Comparison of ENCODE assay signal across 19 mouse cellular contexts in the genomic region with DNA sequence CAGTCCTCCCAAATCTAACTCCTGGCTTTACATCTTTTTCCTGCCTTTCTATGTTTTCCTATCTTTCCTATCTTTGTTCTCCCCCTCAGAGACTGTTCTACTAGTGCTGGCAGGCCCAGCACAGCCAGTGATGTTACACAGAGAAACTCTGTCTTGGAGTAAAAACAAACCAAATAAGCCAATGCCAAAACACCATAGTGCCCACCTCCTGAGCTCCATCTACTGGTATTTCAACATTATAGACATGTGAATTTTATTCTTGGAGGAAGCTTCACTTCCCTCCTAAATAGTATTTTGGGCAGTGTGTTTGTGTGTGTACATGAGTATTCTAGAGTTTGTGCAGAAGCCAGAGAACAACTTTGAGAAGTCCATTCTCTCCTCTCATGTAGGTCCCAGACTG.
DNase-seq lines count a peak whose midpoint lies in the region; ATAC-seq and TF ChIP-seq lines count a peak whose summit lies in the region.
"Had no signal": no experiment of that assay in that cellular context is flagged by ENCODE, and none has a peak within 500 bp of the region (broad histone marks: within the 10 kb centered on the region; RNA-seq: fewer than 3 reads in every experiment).

No protein-coding gene starts in this region.

- no peaks in the 10 kb centered on the region for H3K9me3 ChIP-seq in forebrain, embryonic 14.5 days (replicated peaks; ENCODE audit: control insufficient read depth, low read length)
- H3K9me3 ChIP-seq in forebrain, embryonic 13.5 days (replicated peaks), result no peaks in the 10 kb centered on the region
- H3K9me3 ChIP-seq: limb, embryonic 15.5 days; midbrain, embryonic 10.5 days; stomach, embryonic 15.5 days had no signal

- H3K27me3 ChIP-seq in forebrain, embryonic 14.5 days (replicated peaks; ENCODE audit: control insufficient read depth, insufficient read depth, low read length), result no peaks in the 10 kb centered on the region
- H3K27me3 ChIP-seq in forebrain, embryonic 13.5 days, result no peaks in the 10 kb centered on the region
- H3K27me3 ChIP-seq: limb, embryonic 15.5 days; stomach, embryonic 15.5 days had no signal

- no peak overlapping the region for H3K27ac ChIP-seq in forebrain, embryonic 14.5 days (ENCODE audit: low read depth, low read length)
- no peak overlapping the region for H3K27ac ChIP-seq in forebrain, embryonic 13.5 days
- no peak overlapping the region for H3K27ac ChIP-seq in layer of hippocampus, adult 2 months
- H3K27ac ChIP-seq in bone marrow, adult 2 months (ENCODE audit: control insufficient read depth, insufficient read depth, low read depth, low read length, poor library complexity), result peak overlapping the region; percentile 55; the same call in 1 of the 2 replicates
- H3K27ac ChIP-seq: limb, embryonic 15.5 days; midbrain, embryonic 10.5 days; stomach, embryonic 15.5 days had no signal

- peak; percentile 16 for DNase-seq in forebrain, embryonic 14.5 days (ENCODE audit: low spot score)
- no peak for DNase-seq in layer of hippocampus, adult 2 months (ENCODE audit: low spot score in 2 of 2)
- DNase-seq in layer of hippocampus, adult 18-20 months (ENCODE audit: low spot score in 2 of 2), result no peak
- DNase-seq in cerebellum, postnatal 36 days, result no peak
- no peak for DNase-seq in cerebellum, postnatal 25 days
- DNase-seq: adrenal gland, adult 8-10 months; cerebellum, postnatal 14 days; heart, adult 18-20 months; heart, postnatal 10 days; kidney, adult 9 months; lung, postnatal 14 days; spleen, adult 18-20 months; thymus, postnatal 36 days had no signal

- ATAC-seq in forebrain, embryonic 14.5 days, result no peak
- no peak for ATAC-seq in forebrain, embryonic 13.5 days
- peak; percentile 64; the same call in 1 of the 2 replicates for ATAC-seq in megakaryocyte progenitor cell, adult 5-6 weeks (replicated peaks; ENCODE audit: poor library complexity)

- H3K4me2 ChIP-seq in forebrain, embryonic 14.5 days (ENCODE audit: low read length), result no peak overlapping the region
- no peak overlapping the region for H3K4me2 ChIP-seq in forebrain, embryonic 13.5 days
- H3K4me2 ChIP-seq: limb, embryonic 15.5 days; stomach, embryonic 15.5 days had no signal

- no peak for TF ChIP-seq POLR2A in bone marrow, adult 2 months (IDR thresholded peaks at IDR 0.05; ENCODE audit: borderline replicate concordance, control insufficient read depth, low read depth, low read length)

- peaks cover 68% of the 10 kb centered on the region for H3K36me3 ChIP-seq in forebrain, embryonic 14.5 days (ENCODE audit: control insufficient read depth, insufficient read depth, low read length)
- H3K36me3 ChIP-seq in forebrain, embryonic 13.5 days (ENCODE audit: poor library complexity, severe bottlenecking), result peaks cover 72% of the 10 kb centered on the region

- peak; percentile 55 for TF ChIP-seq CTCF in layer of hippocampus, adult 2 months (conservative IDR thresholded peaks at IDR 0.05)
- TF ChIP-seq CTCF in bone marrow, adult 2 months (IDR thresholded peaks at IDR 0.05; ENCODE audit: control insufficient read depth, insufficient read depth, low read length), result no peak

- no peaks in the 10 kb centered on the region for H3K4me1 ChIP-seq in forebrain, embryonic 14.5 days (ENCODE audit: control insufficient read depth, insufficient read depth, low read length)
- H3K4me1 ChIP-seq in forebrain, embryonic 13.5 days, result no peaks in the 10 kb centered on the region
- H3K4me1 ChIP-seq in bone marrow, adult 2 months (ENCODE audit: control insufficient read depth, insufficient read depth, low read length), result no peaks in the 10 kb centered on the region
- H3K4me1 ChIP-seq: limb, embryonic 15.5 days; midbrain, embryonic 10.5 days; stomach, embryonic 15.5 days had no signal

- no peak overlapping the region for H3K9ac ChIP-seq in forebrain, embryonic 14.5 days (ENCODE audit: low read length)
- no peak overlapping the region for H3K9ac ChIP-seq in forebrain, embryonic 13.5 days
- H3K9ac ChIP-seq: limb, embryonic 15.5 days; stomach, embryonic 15.5 days had no signal

- no peak overlapping the region for H3K4me3 ChIP-seq in forebrain, embryonic 14.5 days (ENCODE audit: low read depth, low read length)
- H3K4me3 ChIP-seq in forebrain, embryonic 13.5 days, result no peak overlapping the region
- no peak overlapping the region for H3K4me3 ChIP-seq in layer of hippocampus, adult 2 months
- H3K4me3 ChIP-seq in bone marrow, adult 2 months (replicated peaks; ENCODE audit: control insufficient read depth, low read depth, low read length), result no peak overlapping the region
- H3K4me3 ChIP-seq: limb, embryonic 15.5 days; midbrain, embryonic 10.5 days; stomach, embryonic 15.5 days had no signal
